Mouse (Mus musculus): Measurements from ENCODE around the gene Cdh23.

- TF ChIP-seq CTCF (IDR thresholded peaks at IDR 0.05; ENCODE audit: low read depth) (no peak), EP300 (IDR thresholded peaks at IDR 0.05; ENCODE audit: low read depth) (no peak)
These were observed 350.2 kb downstream of the Cdh23 start for GRCm38 (mm10) chr10:60346056-60346455.

Measured in heart, postnatal 0 days (tissue).